Mouse (Mus musculus) midbrain, embryonic 11.5 days (tissue): ENCODE measurements around the gene Dpy19l1. TPM values are rescaled to one million over a fixed set of nuclear protein-coding genes. Genes with fewer than 3 reads are reported as not detected.

ENCODE experiments used
- polyA plus RNA-seq: library from polyadenylated mRNA; unstranded; fragments of >200 nt; fragmentation: Nextera tagmentation; extraction: Ambion mirVana; gene quantifications from 2 replicates; pipeline ENCODE4 v1.2.1, GENCODE M21; 2014

Gene Dpy19l1
- polyA plus RNA-seq, 1 experiment from 2014 or later = 17.2 TPM

Other genes starting within 250 kb of the Dpy19l1 start
- not detected in 2 replicates for gene Cypt4, start 122.1 kb upstream of the Dpy19l1 start, polyA plus RNA-seq
- 0.07 and 0.14 TPM in 2 replicates for gene Dpy19l2, start 193.2 kb upstream of the Dpy19l1 start, polyA plus RNA-seq